Comparison of ENCODE assay signal across 9 mouse cellular contexts in the genomic region with DNA sequence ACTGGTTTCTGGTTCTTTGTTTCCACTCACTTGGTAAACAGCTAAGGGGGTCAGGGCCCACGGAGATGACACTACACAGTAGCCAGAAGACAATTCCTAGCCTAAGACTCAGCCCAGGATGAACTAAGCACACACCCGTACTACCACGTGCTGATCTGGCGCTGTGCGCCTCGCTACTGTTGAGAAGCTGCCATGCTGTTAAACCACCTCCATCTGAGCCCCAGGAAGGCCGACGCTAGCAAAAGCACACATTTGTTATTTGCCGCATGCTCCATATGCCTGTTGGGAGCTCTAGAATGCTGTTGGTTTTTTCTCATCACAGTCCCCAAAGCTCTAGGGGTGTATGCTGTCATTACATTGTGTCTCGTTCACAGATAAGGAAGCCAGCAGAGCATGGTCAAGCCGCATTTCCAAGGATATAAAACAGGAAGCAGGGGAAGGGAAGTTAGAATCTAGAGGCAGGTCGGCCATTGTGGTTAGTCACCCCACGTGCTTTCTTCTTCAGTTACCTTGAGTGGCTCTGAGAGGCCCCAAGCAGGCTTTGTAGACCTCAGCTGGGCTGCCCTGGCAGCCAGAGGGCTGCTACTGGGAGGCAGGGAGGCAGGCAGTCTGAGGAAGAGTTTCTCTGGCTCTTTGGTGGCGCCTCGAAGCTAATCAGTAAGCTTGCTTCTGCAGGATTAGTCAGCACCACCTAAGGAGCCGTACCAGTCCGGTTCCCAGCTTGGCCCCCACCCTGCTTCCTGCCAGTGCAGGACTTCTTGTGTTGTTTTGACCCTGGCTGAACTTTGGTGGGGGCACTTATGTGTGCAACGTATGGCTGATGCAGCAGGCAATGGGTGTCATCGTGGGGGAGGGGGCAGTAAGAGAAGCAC. TPM values are rescaled to one million over a fixed set of nuclear protein-coding genes. Genes with fewer than 3 reads are reported as not detected.
A peak's percentile ranks its signal among the peaks of the same experiment; 100 is the strongest.
DNase-seq lines count a peak whose midpoint lies in the region; ATAC-seq lines count a peak whose summit lies in the region.
"Had no signal": no experiment of that assay in that cellular context is flagged by ENCODE, and none has a peak within 500 bp of the region (broad histone marks: within the 10 kb centered on the region; RNA-seq: fewer than 3 reads in every experiment).

No protein-coding gene starts in this region.

- H3K4me3 ChIP-seq in midbrain, embryonic 15.5 days = no peak overlapping the region
- H3K4me3 ChIP-seq: erythroblast, embryonic 14.5 days had no signal

- intact Hi-C loops in left cerebral cortex, postnatal 14 days (cut with DNase I) = no loop called here
- intact Hi-C loops in left cerebral cortex, postnatal 10 days (cut with DNase I) = no loop called here

- no peak overlapping the region for H3K4me2 ChIP-seq in midbrain, embryonic 15.5 days

- WGBS in midbrain, embryonic 15.5 days = 65% methylated on average over 19 of the region's 19 CpGs

- H3K9ac ChIP-seq in midbrain, embryonic 15.5 days = no peak overlapping the region

- H3K4me1 ChIP-seq in midbrain, embryonic 15.5 days = peaks cover 25% of the 10 kb centered on the region

- no peak for ATAC-seq in midbrain, embryonic 15.5 days (replicated peaks)

- no peaks in the 10 kb centered on the region for H3K27me3 ChIP-seq in midbrain, embryonic 15.5 days (replicated peaks)

- DNase-seq in cerebellum, adult 9-11 months = peak; percentile 63
- DNase-seq in cerebellum, adult 8-10 months = no peak
- peak; percentile 38 to 47 for DNase-seq in left cerebral cortex, postnatal 14 days (ENCODE audit: low spot score in 2 of 2)
- DNase-seq in left cerebral cortex, postnatal 10 days (ENCODE audit: extremely low spot score in 1 of 2, low spot score in 2 of 2) = no peak
- DNase-seq in induced T-regulatory cell, adult 2 months (ENCODE audit: low read depth) = peak; percentile 63
- DNase-seq in urinary bladder, adult 2 months (ENCODE audit: low spot score) = no peak
- no peak for DNase-seq in embryo, embryonic 11 days

- 0 out of 2 replicates have a peak overlapping the region, but pooled peaks have one; percentile 21 for H3K27ac ChIP-seq in midbrain, embryonic 15.5 days

- peaks cover 6% of the 10 kb centered on the region; the same call in 1 of the 2 replicates for H3K36me3 ChIP-seq in midbrain, embryonic 15.5 days (replicated peaks)

- H3K9me3 ChIP-seq in midbrain, embryonic 15.5 days = no peaks in the 10 kb centered on the region

RNA-seq across cellular contexts. Expression of a gene that starts 9.5 kb away (rescaled TPM):
- total RNA-seq in left cerebral cortex, postnatal 14 days (2021) = 10 to 100 TPM; 53.0 to 61.5 TPM
- 10 to 100 TPM; 48.4 to 51.2 TPM for total RNA-seq in left cerebral cortex, postnatal 10 days (2021)
- polyA plus RNA-seq in midbrain, embryonic 15.5 days (2015; fragmentation: Nextera tagmentation; extraction: Ambion mirVana) = 17.7 and 20.2 TPM in 2 replicates
- 11.3 and 12.5 TPM in 2 replicates for polyA plus RNA-seq in urinary bladder, adult 2 months (2012; rRNA removed)

RNA-seq across cellular contexts. Expression of a gene that starts 27.6 kb away (rescaled TPM):
- total RNA-seq in left cerebral cortex, postnatal 14 days (2021) = 1 to 10 TPM; 3.0 to 3.3 TPM
- 1 to 10 TPM; 2.9 to 4.0 TPM for total RNA-seq in left cerebral cortex, postnatal 10 days (2021)
- polyA plus RNA-seq in midbrain, embryonic 15.5 days (2015; fragmentation: Nextera tagmentation; extraction: Ambion mirVana) = 4.6 and 5.2 TPM in 2 replicates
- polyA plus RNA-seq in urinary bladder, adult 2 months (2012; rRNA removed) = 4.9 and 6.4 TPM in 2 replicates

RNA-seq across cellular contexts. Expression of a gene that starts 31.1 kb away (rescaled TPM):
- total RNA-seq in left cerebral cortex, postnatal 14 days (2021) = 1 to 10 TPM; 2.0 to 2.5 TPM
- total RNA-seq in left cerebral cortex, postnatal 10 days (2021) = 1 to 10 TPM; 3.1 to 3.3 TPM
- polyA plus RNA-seq in midbrain, embryonic 15.5 days (2015; fragmentation: Nextera tagmentation; extraction: Ambion mirVana) = 1.9 and 2.0 TPM in 2 replicates
- polyA plus RNA-seq in urinary bladder, adult 2 months (2012; rRNA removed) = 6.4 and 7.2 TPM in 2 replicates

RNA-seq across cellular contexts. Expression of a gene that starts 47.0 kb away (rescaled TPM):
- 100 to 1,000 TPM; 336 to 338 TPM for total RNA-seq in left cerebral cortex, postnatal 14 days (2021)
- 100 to 1,000 TPM; 312 to 326 TPM for total RNA-seq in left cerebral cortex, postnatal 10 days (2021)
- 103 and 116 TPM in 2 replicates for polyA plus RNA-seq in midbrain, embryonic 15.5 days (2015; fragmentation: Nextera tagmentation; extraction: Ambion mirVana)
- polyA plus RNA-seq in urinary bladder, adult 2 months (2012; rRNA removed) = 148 and 178 TPM in 2 replicates

RNA-seq across cellular contexts. Expression of a gene that starts 54.3 kb away (rescaled TPM):
- 100 to 1,000 TPM; 115 to 116 TPM for total RNA-seq in left cerebral cortex, postnatal 14 days (2021)
- total RNA-seq in left cerebral cortex, postnatal 10 days (2021) = 100 to 1,000 TPM; 117 to 121 TPM
- polyA plus RNA-seq in midbrain, embryonic 15.5 days (2015; fragmentation: Nextera tagmentation; extraction: Ambion mirVana) = 54.8 and 56.4 TPM in 2 replicates
- polyA plus RNA-seq in urinary bladder, adult 2 months (2012; rRNA removed) = 75.7 and 79.3 TPM in 2 replicates

Comparison
In these comparisons a context has a peak if more than half of its experiments do, and no peak if none do; other contexts are left out.
1. DNase-seq: peak in cerebellum, adult 9-11 months (single experiment), left cerebral cortex, postnatal 14 days (2 of 2) and induced T-regulatory cell, adult 2 months (single experiment); none in cerebellum, adult 8-10 months (single experiment), left cerebral cortex, postnatal 10 days (0 of 2), urinary bladder, adult 2 months (single experiment) and embryo, embryonic 11 days (single experiment).